Mouse (Mus musculus): ENCODE measurements around the gene Sidt1. TPM values are rescaled to one million over a fixed set of nuclear protein-coding genes. Genes with fewer than 3 reads are reported as not detected.

The Sidt1 gene
- polyA plus RNA-seq, 1 experiment from 2014 or later = 3.3 TPM

- Histone ChIP-seq H3K36me3 (peaks cover 6% of the 10 kb centered on the region; the same call in 1 of the 2 replicates), H3K27me3 (no peaks in the 10 kb centered on the region), H3K4me1 (replicated peaks) (no peaks in the 10 kb centered on the region), H3K9me3 (no peaks in the 10 kb centered on the region), H3K4me3 (replicated peaks) (no peak overlapping the region), H3K27ac (no peak overlapping the region), H3K9ac (replicated peaks) (no peak overlapping the region), H3K4me2 (replicated peaks) (no peak overlapping the region)
- no peak for ATAC-seq
- WGBS = 92% methylated on average over 13 of the region's 13 CpGs
Measured at GRCm38 (mm10) chr16:44226706-44227291, 106.2 kb downstream of the Sidt1 start.

GRCm38 (mm10) chr16:44221463-44221862 is 111.5 kb downstream of the Sidt1 start:
- Histone ChIP-seq H3K36me3 (peaks cover 59% of the 10 kb centered on the region), H3K27me3 (no peaks in the 10 kb centered on the region), H3K4me2 (replicated peaks) (no peak overlapping the region), H3K9ac (replicated peaks) (no peak overlapping the region), H3K27ac (no peak overlapping the region), H3K4me1 (replicated peaks) (no peaks in the 10 kb centered on the region), H3K9me3 (no peaks in the 10 kb centered on the region), H3K4me3 (replicated peaks) (no peak overlapping the region)
- 94% methylated on average over 6 of the region's 6 CpGs for WGBS
- ATAC-seq = no peak

- no peak for ATAC-seq
- Histone ChIP-seq H3K9ac (replicated peaks) (no peak overlapping the region), H3K9me3 (no peaks in the 10 kb centered on the region), H3K4me1 (replicated peaks) (no peaks in the 10 kb centered on the region), H3K27me3 (no peaks in the 10 kb centered on the region), H3K4me2 (replicated peaks) (no peak overlapping the region), H3K36me3 (peaks cover 87% of the 10 kb centered on the region), H3K27ac (no peak overlapping the region), H3K4me3 (replicated peaks) (no peak overlapping the region)
- WGBS = 98% methylated on average over 7 of the region's 7 CpGs
Measured at GRCm38 (mm10) chr16:44216417-44216816, 116.6 kb downstream of the Sidt1 start.

GRCm38 (mm10) chr16:44215513-44215912 is 117.5 kb downstream of the Sidt1 start:
- H3K36me3 ChIP-seq = peaks cover 83% of the 10 kb centered on the region
- no peak for ATAC-seq

GRCm38 (mm10) chr16:44212703-44213102 is 120.3 kb downstream of the Sidt1 start:
- Histone ChIP-seq H3K27ac (no peak overlapping the region), H3K4me3 (replicated peaks) (no peak overlapping the region), H3K36me3 (peaks cover 75% of the 10 kb centered on the region), H3K4me1 (replicated peaks) (no peaks in the 10 kb centered on the region), H3K27me3 (no peaks in the 10 kb centered on the region), H3K9ac (replicated peaks) (no peak overlapping the region), H3K9me3 (no peaks in the 10 kb centered on the region), H3K4me2 (replicated peaks) (no peak overlapping the region)
- WGBS = 94% methylated on average over 7 of the region's 7 CpGs
- no peak for ATAC-seq

More at GRCm38 (mm10) chr16:44215513-44215912, 117.5 kb downstream of the Sidt1 start:
- Histone ChIP-seq H3K27ac (no peak overlapping the region), H3K27me3 (no peaks in the 10 kb centered on the region), H3K4me3 (replicated peaks) (no peak overlapping the region), H3K9ac (replicated peaks) (no peak overlapping the region), H3K4me2 (replicated peaks) (no peak overlapping the region), H3K9me3 (no peaks in the 10 kb centered on the region), H3K4me1 (replicated peaks) (no peaks in the 10 kb centered on the region)
- 93% methylated on average over 9 of the region's 9 CpGs for WGBS

GRCm38 (mm10) chr16:44211054-44211414 is 122.0 kb downstream of the Sidt1 start:
- WGBS = 94% methylated on average over 1 of the region's 1 CpGs

GRCm38 (mm10) chr16:44210156-44211053 is 122.6 kb downstream of the Sidt1 start:
- Histone ChIP-seq H3K9ac (replicated peaks) (no peak overlapping the region), H3K4me3 (replicated peaks) (no peak overlapping the region), H3K4me1 (replicated peaks) (no peaks in the 10 kb centered on the region), H3K27ac (no peak overlapping the region), H3K27me3 (no peaks in the 10 kb centered on the region), H3K9me3 (no peaks in the 10 kb centered on the region), H3K4me2 (replicated peaks) (no peak overlapping the region), H3K36me3 (peaks cover 62% of the 10 kb centered on the region)
- WGBS = 87% methylated on average over 10 of the region's 10 CpGs
- ATAC-seq = no peak

More at GRCm38 (mm10) chr16:44211054-44211414, 122.0 kb downstream of the Sidt1 start:
- Histone ChIP-seq H3K4me1 (replicated peaks) (no peaks in the 10 kb centered on the region), H3K9ac (replicated peaks) (no peak overlapping the region), H3K9me3 (no peaks in the 10 kb centered on the region), H3K36me3 (peaks cover 66% of the 10 kb centered on the region), H3K27ac (no peak overlapping the region), H3K4me3 (replicated peaks) (no peak overlapping the region), H3K27me3 (no peaks in the 10 kb centered on the region), H3K4me2 (replicated peaks) (no peak overlapping the region)
- ATAC-seq = no peak

- Histone ChIP-seq H3K4me3 (replicated peaks) (no peak overlapping the region), H3K36me3 (peaks cover 58% of the 10 kb centered on the region), H3K9ac (replicated peaks) (no peak overlapping the region), H3K4me2 (replicated peaks) (no peak overlapping the region), H3K27me3 (no peaks in the 10 kb centered on the region), H3K9me3 (no peaks in the 10 kb centered on the region), H3K27ac (no peak overlapping the region), H3K4me1 (replicated peaks) (no peaks in the 10 kb centered on the region)
- WGBS = 92% methylated on average over 8 of the region's 8 CpGs
- ATAC-seq = no peak
Measured at GRCm38 (mm10) chr16:44205973-44206372, 127.0 kb downstream of the Sidt1 start.

- H3K9ac ChIP-seq (replicated peaks) = no peak overlapping the region
- no peak overlapping the region for H3K4me3 ChIP-seq (replicated peaks)
- peaks cover 53% of the 10 kb centered on the region for H3K36me3 ChIP-seq
- H3K4me1 ChIP-seq (replicated peaks) = no peaks in the 10 kb centered on the region
- no peak overlapping the region for H3K27ac ChIP-seq
- H3K27me3 ChIP-seq = no peaks in the 10 kb centered on the region
- 94% methylated on average over 6 of the region's 6 CpGs for WGBS
- H3K9me3 ChIP-seq = no peaks in the 10 kb centered on the region
- H3K4me2 ChIP-seq (replicated peaks) = no peak overlapping the region
- no peak for ATAC-seq
Measured at GRCm38 (mm10) chr16:44204331-44204730, 128.7 kb downstream of the Sidt1 start.

GRCm38 (mm10) chr16:44200146-44200545 is 132.8 kb downstream of the Sidt1 start:
- Histone ChIP-seq H3K36me3 (peaks cover 30% of the 10 kb centered on the region), H3K27me3 (no peaks in the 10 kb centered on the region), H3K27ac (no peak overlapping the region), H3K4me1 (replicated peaks) (no peaks in the 10 kb centered on the region), H3K9ac (replicated peaks) (no peak overlapping the region), H3K4me3 (replicated peaks) (no peak overlapping the region), H3K4me2 (replicated peaks) (no peak overlapping the region), H3K9me3 (no peaks in the 10 kb centered on the region)
- ATAC-seq = no peak
- 96% methylated on average over 4 of the region's 4 CpGs for WGBS

GRCm38 (mm10) chr16:44199066-44199703 is 133.8 kb downstream of the Sidt1 start:
- Histone ChIP-seq H3K27ac (no peak overlapping the region), H3K4me3 (replicated peaks) (no peak overlapping the region), H3K27me3 (no peaks in the 10 kb centered on the region), H3K9me3 (no peaks in the 10 kb centered on the region), H3K4me1 (replicated peaks) (no peaks in the 10 kb centered on the region), H3K36me3 (peaks cover 28% of the 10 kb centered on the region), H3K4me2 (replicated peaks) (no peak overlapping the region), H3K9ac (replicated peaks) (no peak overlapping the region)
- ATAC-seq = no peak
- WGBS = 89% methylated on average over 14 of the region's 14 CpGs

- 100% methylated on average over 2 of the region's 2 CpGs for WGBS
- no peak overlapping the region for H3K4me3 ChIP-seq (replicated peaks)
- H3K27ac ChIP-seq = no peak overlapping the region
- no peaks in the 10 kb centered on the region for H3K27me3 ChIP-seq
- H3K4me1 ChIP-seq (replicated peaks) = no peaks in the 10 kb centered on the region
- H3K9ac ChIP-seq (replicated peaks) = no peak overlapping the region
- H3K36me3 ChIP-seq = peaks cover 10% of the 10 kb centered on the region
- H3K9me3 ChIP-seq = no peaks in the 10 kb centered on the region
- no peak overlapping the region for H3K4me2 ChIP-seq (replicated peaks)
- no peak for ATAC-seq
Measured at GRCm38 (mm10) chr16:44190968-44191367, 142.0 kb downstream of the Sidt1 start.

Measured in midbrain, embryonic 13.5 days (tissue).